Mouse (Mus musculus) heart, postnatal 36 days (tissue): ENCODE data around the gene Ambra1. TPM values are rescaled to one million over a fixed set of nuclear protein-coding genes. Genes with fewer than 3 reads are reported as not detected.
"Not testable (repeated sequence)": the region's sequence is repeated elsewhere in the genome, so short reads cannot be mapped to it uniquely, and the experiment has no call there.

ENCODE experiments used
- DNase-seq, 2 experiments: peaks; one replicate each; pipeline ENCODE4 v3.0.0; 2021 to 2022
- intact Hi-C: fragments of 180-260 bp; cut with DNase I; formaldehyde crosslinking; loops from one replicate; pipeline ENCODE4 v1.15.1; 2025
- total RNA-seq, 2 experiments: library from RNA; stranded (reverse); gene quantifications; 2 replicates each; pipeline ENCODE4 v1.2.3; 2021

Gene Ambra1
- total RNA-seq: 10 to 100 TPM; 14.2 to 18.0 TPM

- peak; percentile 84 to 90 for DNase-seq
- intact Hi-C loops: no loop called here
Measured at GRCm38 (mm10) chr2:91729971-91730821, at the start of gene Ambra1. TSS of gene Ambra1 (plus strand) at chr2:91730134.

- DNase-seq: no peak
- intact Hi-C loops: no loop called here
Measured at GRCm38 (mm10) chr2:91682850-91683249, 47.1 kb upstream of the Ambra1 start.

- intact Hi-C loops: no loop called here
- DNase-seq: no peak
Measured at GRCm38 (mm10) chr2:91683919-91684318, 46.0 kb upstream of the Ambra1 start.

- intact Hi-C loops: no loop called here
- peak; percentile 52 to 58 for DNase-seq
Measured at GRCm38 (mm10) chr2:91689452-91689851, 40.5 kb upstream of the Ambra1 start.

GRCm38 (mm10) chr2:91695436-91696224 lies 34.3 kb upstream of the Ambra1 start:
- intact Hi-C loops: no loop called here
- DNase-seq: peak in 1 of 2 experiments; percentile 34

- intact Hi-C loops: no loop called here
- no peak for DNase-seq
Measured at GRCm38 (mm10) chr2:91696225-91696590, 33.7 kb upstream of the Ambra1 start.

- intact Hi-C loops: no loop called here
- DNase-seq: no peak
Measured at GRCm38 (mm10) chr2:91699225-91699624, 30.7 kb upstream of the Ambra1 start.

- intact Hi-C loops: no loop called here
- no peak for DNase-seq
Measured at GRCm38 (mm10) chr2:91701366-91701765, 28.6 kb upstream of the Ambra1 start.

- no peak for DNase-seq
- intact Hi-C loops: no loop called here
Measured at GRCm38 (mm10) chr2:91705736-91706135, 24.2 kb upstream of the Ambra1 start.

GRCm38 (mm10) chr2:91706456-91706855 lies 23.5 kb upstream of the Ambra1 start:
- DNase-seq: no peak
- intact Hi-C loops: no loop called here

GRCm38 (mm10) chr2:91708361-91708760 lies 21.6 kb upstream of the Ambra1 start:
- DNase-seq: no peak
- intact Hi-C loops: no loop called here

- intact Hi-C loops: loop anchor here (2.0 kb wide), 1 partner anchor 60 kb away; no protein-coding TSS in a partner anchor
- DNase-seq: peak; percentile 93
Measured at GRCm38 (mm10) chr2:91710272-91711234, 19.4 kb upstream of the Ambra1 start, which contains the start of the genes Atg13 and Harbi1. TSS of gene Atg13 (minus strand) at chr2:91710576. TSS of gene Harbi1 (plus strand) at chr2:91710852.

GRCm38 (mm10) chr2:91711256-91711925 lies 18.5 kb upstream of the Ambra1 start:
- intact Hi-C loops: loop anchor here (2.0 kb wide), 1 partner anchor 61 kb away; no protein-coding TSS in a partner anchor
- DNase-seq: no peak

GRCm38 (mm10) chr2:91714921-91715320 lies 15.0 kb upstream of the Ambra1 start:
- intact Hi-C loops: no loop called here
- DNase-seq: no peak

GRCm38 (mm10) chr2:91718276-91718675 lies 11.7 kb upstream of the Ambra1 start:
- intact Hi-C loops: no loop called here
- no peak for DNase-seq

- intact Hi-C loops: no loop called here
- no peak for DNase-seq
Measured at GRCm38 (mm10) chr2:91723382-91723781, 6.6 kb upstream of the Ambra1 start.

GRCm38 (mm10) chr2:91723951-91724350 lies 6.0 kb upstream of the Ambra1 start:
- no peak for DNase-seq

GRCm38 (mm10) chr2:91724716-91725115 lies 5.2 kb upstream of the Ambra1 start:
- intact Hi-C loops: no loop called here
- DNase-seq: no peak

More at GRCm38 (mm10) chr2:91723951-91724350, 6.0 kb upstream of the Ambra1 start:
- intact Hi-C loops: no loop called here

- DNase-seq, intact Hi-C loops: not testable (repeated sequence)
Measured at GRCm38 (mm10) chr2:91725476-91725875, 4.5 kb upstream of the Ambra1 start.

- intact Hi-C loops: no loop called here
- no peak for DNase-seq
Measured at GRCm38 (mm10) chr2:91727011-91727410, 2.9 kb upstream of the Ambra1 start.
